Mouse (Mus musculus) heart, adult 8-10 months (tissue): ENCODE data around the gene Ubn1. TPM values are rescaled to one million over a fixed set of nuclear protein-coding genes. Genes with fewer than 3 reads are reported as not detected.

Source experiments
- DNase-seq: peaks from one replicate; pipeline ENCODE4 v3.0.0; 2022; ENCODE audit warnings: low spot score
- total RNA-seq, 4 experiments: library from RNA; stranded (reverse); gene quantifications; 2 replicates each; pipeline ENCODE4 v1.2.4; 2022

Ubn1 gene
- total RNA-seq, 4 experiments from 2014 or later, result 18.6 to 25.8 (median 22.3) TPM

DNA sequence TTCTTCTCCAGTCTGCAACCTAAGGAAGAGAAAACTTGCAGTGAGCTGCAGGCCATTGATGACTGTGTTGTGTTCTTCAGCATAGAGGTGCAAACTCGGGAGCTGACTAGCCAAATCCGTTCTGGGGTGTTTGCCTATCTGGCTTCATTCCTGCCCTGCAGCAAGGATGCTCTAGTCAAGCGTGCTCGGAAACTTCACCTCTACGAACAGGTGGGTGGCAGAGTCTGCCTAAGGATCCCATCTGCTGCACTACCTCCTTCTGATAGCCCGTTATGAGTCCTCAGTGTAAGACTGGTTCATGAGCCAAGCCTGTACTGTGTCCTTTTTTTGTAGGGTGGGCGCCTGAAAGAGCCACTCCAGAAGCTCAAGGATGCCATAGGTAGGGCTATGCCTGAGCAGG, 22.1 kb downstream of the Ubn1 start:
- no peak for DNase-seq

DNA sequence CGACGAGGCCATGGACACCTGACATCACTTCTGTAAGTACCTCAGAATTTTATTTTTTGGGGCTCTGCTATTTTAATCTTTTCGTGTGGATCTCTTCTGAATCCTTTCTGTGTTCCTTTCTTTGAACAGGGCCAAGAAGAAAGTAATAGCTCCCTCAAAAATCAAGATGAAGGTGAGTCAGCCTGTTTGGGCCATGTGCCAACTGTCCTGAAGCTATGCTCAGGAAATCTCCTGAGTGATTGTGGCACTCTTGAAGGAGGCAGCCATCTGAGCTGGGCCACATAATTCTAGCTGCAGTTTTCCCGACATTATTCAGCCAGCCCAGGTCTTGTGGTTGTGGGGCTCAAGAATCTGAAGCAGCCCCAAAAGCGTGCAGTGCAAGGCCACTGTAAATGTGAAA, 24.5 kb downstream of the Ubn1 start:
- no peak for DNase-seq

GRCm38 (mm10) chr16:5085196-5085595, 35.3 kb downstream of the Ubn1 start:
- DNase-seq, result no peak

DNA sequence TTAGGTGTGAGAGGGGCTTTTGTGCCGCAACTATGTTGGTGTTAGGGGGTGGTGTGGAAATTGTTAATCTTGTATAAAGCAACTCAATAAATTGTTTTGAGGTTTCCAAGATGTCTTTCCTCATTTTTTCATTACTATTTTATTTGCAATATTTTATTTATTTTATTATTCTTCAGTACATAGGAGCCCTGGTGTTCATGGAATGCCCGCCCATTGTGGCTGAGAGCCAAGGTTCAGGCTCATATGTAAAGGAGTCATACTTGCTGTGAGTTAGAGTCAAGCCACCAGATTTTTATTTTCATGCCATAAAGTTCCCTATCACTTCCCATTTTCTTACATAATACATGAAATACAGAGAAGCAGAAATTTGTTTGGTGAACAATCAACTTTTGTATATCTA, 36.3 kb downstream of the Ubn1 start:
- no peak for DNase-seq

DNA sequence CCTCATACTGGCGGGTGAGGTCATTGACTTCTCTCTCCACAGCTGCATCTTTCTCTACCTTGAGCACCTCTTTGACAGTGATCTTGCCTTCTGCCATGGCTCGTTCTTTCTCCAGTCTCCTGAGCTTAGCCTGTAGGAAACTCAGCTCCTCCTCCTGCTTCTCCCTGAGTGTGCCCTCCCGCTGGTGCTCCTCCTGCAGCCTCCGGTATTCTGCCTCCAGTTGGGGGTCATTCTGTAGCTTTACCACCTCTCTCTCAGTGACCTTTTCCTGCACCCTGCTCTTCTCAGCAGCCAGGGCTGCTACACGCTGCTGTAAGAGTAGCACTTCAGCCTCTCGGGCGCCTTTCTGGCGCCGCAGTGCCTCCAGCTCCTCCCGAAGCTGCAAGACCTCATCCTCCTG, 39.2 kb downstream of the Ubn1 start:
- DNase-seq, result no peak

- no peak for DNase-seq
These were observed 43.4 kb downstream of the Ubn1 start for GRCm38 (mm10) chr16:5093285-5093684.

- DNase-seq, result no peak
These were observed 46.6 kb downstream of the Ubn1 start for GRCm38 (mm10) chr16:5096504-5096903.

DNA sequence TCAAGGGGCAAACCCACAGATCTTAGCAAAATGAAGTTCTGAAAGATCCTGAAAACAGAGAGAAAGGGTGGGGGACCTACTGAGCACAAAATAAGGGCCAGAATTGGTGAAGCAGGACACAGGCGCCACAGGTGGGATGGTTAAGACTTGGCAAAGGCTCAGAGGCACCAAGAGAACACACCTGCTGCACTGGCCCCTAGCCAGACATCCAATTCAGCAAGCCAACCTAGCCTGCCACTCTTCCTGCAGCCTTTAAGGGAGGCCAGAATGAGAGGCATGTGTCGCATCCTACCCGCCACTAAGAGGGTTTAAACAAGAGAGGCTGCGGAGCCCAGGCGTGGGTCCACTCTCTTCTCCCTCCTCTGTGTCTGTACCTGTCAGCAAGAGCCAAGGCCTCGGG, 51.1 kb downstream of the Ubn1 start:
- no peak for DNase-seq

GRCm38 (mm10) chr16:5109877-5110276, 60.0 kb downstream of the Ubn1 start:
- no peak for DNase-seq

- DNase-seq, result no peak
These were observed 61.2 kb downstream of the Ubn1 start for GRCm38 (mm10) chr16:5111021-5111420.

DNA sequence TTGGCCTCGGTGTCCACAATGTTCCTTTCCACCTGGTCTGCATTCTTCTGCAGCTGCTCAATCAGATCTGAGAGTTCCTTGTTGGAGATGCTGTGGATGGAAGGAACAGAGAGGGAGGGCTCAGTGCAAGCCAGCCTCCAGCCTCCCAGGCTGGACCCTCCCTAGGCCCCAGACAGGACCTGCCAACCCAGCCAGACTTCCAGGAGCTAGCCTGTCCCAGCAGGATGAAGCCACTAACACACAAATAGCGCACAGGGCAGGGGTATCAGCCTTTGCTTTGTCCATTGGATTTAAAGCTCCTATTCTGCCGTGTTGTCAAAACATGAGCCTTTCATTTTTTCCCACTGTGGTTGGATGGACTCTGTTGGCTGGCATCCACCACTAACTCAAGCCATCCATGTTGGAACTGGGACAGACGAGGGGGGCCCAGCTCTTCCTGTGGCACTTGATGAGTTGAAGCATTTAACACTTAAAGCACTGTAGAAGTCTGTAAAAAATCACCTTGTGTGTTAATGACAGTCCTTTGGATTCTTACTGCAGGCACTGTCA, 63.2 kb downstream of the Ubn1 start:
- DNase-seq, result no peak

GRCm38 (mm10) chr16:5113582-5113981, 63.7 kb downstream of the Ubn1 start:
- no peak for DNase-seq

- no peak for DNase-seq
These were observed 69.5 kb downstream of the Ubn1 start for GRCm38 (mm10) chr16:5119385-5119784.

- DNase-seq, result no peak
These were observed 70.0 kb downstream of the Ubn1 start for GRCm38 (mm10) chr16:5119845-5120244.

GRCm38 (mm10) chr16:5123476-5123875, 73.6 kb downstream of the Ubn1 start:
- DNase-seq, result no peak

DNA sequence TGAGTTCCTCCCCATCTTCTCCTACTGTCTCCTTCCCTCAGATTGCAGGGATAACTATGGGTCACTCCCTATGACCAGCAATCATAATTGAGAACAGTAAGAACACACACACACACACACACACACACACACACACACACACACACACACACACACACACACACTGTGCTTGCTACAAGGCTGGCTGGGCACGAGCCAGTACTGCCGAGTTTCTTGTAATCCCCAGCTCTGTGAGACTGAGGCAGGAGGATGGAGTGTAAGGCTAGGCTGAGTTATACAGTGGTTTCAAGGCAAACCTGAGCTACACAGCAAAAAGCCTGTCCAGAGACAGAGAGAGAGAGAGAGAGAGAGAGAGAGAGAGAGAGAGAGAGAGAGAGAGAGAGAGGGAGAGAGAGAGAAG, 80.3 kb downstream of the Ubn1 start:
- no peak for DNase-seq

- DNase-seq, result peak; percentile 81
These were observed 80.9 kb downstream of the Ubn1 start for GRCm38 (mm10) chr16:5130766-5131165.

DNA sequence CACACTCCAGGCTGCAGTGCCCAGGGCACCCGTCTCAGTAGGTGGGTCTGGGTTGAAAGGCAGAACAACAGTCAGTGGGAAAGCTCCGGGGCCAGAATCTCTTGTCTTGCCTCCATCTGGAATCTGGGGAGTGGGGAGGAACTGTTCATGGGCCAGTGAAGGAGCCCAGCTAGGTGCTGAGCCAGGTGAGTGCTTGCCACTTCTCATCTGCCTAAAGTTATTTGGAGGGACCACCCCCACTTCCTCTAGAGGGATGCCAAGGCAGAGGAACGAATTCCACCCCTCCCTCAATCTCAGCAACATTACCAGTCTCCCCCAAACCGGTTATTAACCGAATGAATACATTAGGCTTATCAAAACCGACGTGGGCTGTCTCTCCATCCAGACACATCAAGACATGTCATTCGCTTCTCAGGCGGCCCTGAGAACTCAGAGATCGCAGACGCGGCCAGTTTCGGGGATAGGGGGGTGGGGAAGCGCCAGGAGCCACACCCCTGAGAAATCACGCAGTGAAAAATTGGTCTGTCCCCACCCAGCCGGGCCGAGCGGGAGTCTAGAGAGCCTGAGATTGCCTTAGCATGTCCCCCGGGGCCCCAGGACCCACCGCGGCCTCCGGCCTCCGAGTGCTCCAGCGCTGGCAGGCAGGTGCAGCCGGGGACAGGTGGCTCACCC, 81.5 kb downstream of the Ubn1 start:
- no peak for DNase-seq

DNA sequence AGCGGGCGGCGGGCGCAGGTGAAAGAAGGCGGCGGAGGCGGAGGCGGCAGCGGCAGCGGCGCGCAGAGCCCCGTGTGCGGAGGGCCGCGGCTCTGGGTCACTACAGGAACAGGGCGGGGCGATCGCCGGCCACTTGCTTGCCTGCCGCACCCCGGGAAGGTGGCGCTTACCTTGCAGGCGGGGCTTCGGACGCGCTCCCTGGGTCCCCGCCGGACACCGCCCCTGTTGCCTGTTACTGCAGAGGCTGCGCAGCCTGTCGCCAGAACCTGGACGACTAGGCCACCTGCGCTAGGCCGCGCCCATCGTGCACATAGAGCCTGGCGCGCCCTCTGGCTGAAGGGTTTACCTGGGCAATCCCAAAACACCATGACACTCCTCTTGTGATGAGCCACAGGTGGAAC, 82.5 kb downstream of the Ubn1 start, which contains the start of gene Ppl:
Gene Ppl (minus strand): TSS at position 21 of the 401 bp plus-strand sequence.
- DNase-seq, result no peak

GRCm38 (mm10) chr16:5134623-5135330, 84.9 kb downstream of the Ubn1 start:
- DNase-seq, result peak; percentile 44

DNA sequence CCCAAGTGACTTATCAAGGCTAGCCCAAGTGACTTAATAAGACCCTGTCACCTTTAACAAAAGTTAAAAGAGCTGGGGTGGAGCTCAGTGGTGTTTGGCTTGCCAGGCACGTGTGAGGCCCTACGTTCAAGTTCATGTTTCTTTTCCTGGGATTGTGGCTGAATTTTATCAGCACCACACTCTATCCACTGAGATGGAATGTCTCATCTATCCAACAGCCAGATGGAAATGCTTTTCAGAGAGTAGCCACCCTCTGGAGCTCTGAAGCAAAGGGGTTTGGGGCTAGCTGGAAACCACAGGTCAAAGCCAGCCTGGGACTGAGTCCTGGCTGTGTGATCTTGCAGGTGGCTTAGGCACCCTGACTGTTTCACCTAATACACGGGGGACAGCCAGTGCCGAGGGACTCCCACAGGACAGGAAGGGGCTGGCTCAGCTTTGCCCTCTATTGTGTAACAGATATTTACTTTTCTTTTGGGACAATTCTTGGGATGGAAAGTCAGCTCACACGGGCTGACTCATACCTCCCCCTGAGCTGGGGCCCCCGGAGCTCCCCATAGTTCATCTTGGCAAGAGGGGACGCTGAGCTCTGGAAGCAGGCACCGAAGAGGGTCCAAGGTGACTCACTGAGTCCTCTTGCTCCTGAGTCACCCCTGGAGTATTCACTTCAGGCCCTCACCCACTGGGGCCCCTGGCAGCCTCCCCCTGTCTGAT, 85.8 kb downstream of the Ubn1 start:
- no peak for DNase-seq
